Mouse (Mus musculus): ENCODE data around the gene Pigq. TPM values are rescaled to one million over a fixed set of nuclear protein-coding genes. Genes with fewer than 3 reads are reported as not detected.

The Pigq gene
- total RNA-seq, 2 experiments from 2014 or later: 106 to 120 TPM

Other genes starting within 250 kb of the Pigq start
- gene Gng13, start 227.8 kb downstream of the Pigq start, total RNA-seq (2021): 100 to 1,000 TPM; 154 to 195 TPM
- gene Chtf18, start 217.5 kb downstream of the Pigq start, total RNA-seq (2021): 1 to 10 TPM; 2.9 to 3.7 TPM
- gene Rpusd1, start 217.3 kb downstream of the Pigq start, total RNA-seq (2021): 10 to 100 TPM; 49.5 to 58.9 TPM
- under 1 TPM; 0.35 to 0.39 TPM for gene Mslnl, start 208.9 kb downstream of the Pigq start, total RNA-seq (2021)
- 1 to 10 TPM; 1.5 to 4.7 TPM for gene Msln, start 190.6 kb downstream of the Pigq start, total RNA-seq (2021)
- 10 to 100 TPM; 29.5 to 42.9 TPM for gene Narfl, start 171.2 kb downstream of the Pigq start, total RNA-seq (2021)
- gene Haghl, start 159.3 kb downstream of the Pigq start, total RNA-seq (2021): 100 to 1,000 TPM; 114 to 117 TPM
- gene Ccdc78, start 158.4 kb downstream of the Pigq start, total RNA-seq (2021): not detected
- gene Fam173a, start 152.0 kb downstream of the Pigq start, total RNA-seq (2021): 10 to 100 TPM; 81.2 to 81.7 TPM
- under 1 TPM in 1 of 2 experiments, not detected in 1; 0.52 TPM for gene AC134908.4, start 149.3 kb downstream of the Pigq start, total RNA-seq (2021)
- gene Metrn, start 147.8 kb downstream of the Pigq start, total RNA-seq (2021): 10 to 100 TPM; 80.7 to 96.2 TPM
- gene Fbxl16, start 135.9 kb downstream of the Pigq start, total RNA-seq (2021): 100 to 1,000 TPM; 668 to 710 TPM
- 10 to 100 TPM; 23.9 to 26.5 TPM for gene Wdr24, start 121.3 kb downstream of the Pigq start, total RNA-seq (2021)
- 10 to 100 TPM; 54.1 to 58.7 TPM for gene Jmjd8, start 116.1 kb downstream of the Pigq start, total RNA-seq (2021)
- 100 to 1,000 TPM; 171 to 188 TPM for gene Stub1, start 111.5 kb downstream of the Pigq start, total RNA-seq (2021)
- gene Rhbdl1, start 107.6 kb downstream of the Pigq start, total RNA-seq (2021): 10 to 100 TPM; 47.5 to 54.0 TPM
- gene Gm20683, start 103.2 kb downstream of the Pigq start, total RNA-seq (2021): 10 to 100 TPM; 22.0 to 24.9 TPM
- 10 to 100 TPM; 73.7 to 86.7 TPM for gene Rhot2, start 100.1 kb downstream of the Pigq start, total RNA-seq (2021)
- gene Wdr90, start 83.4 kb downstream of the Pigq start, total RNA-seq (2021): 10 to 100 TPM; 21.2 to 36.6 TPM
- 10 to 100 TPM; 23.5 to 29.8 TPM for gene Mcrip2, start 76.2 kb downstream of the Pigq start, total RNA-seq (2021)
- 10 to 100 TPM; 33.3 to 36.4 TPM for gene Mettl26, start 69.9 kb downstream of the Pigq start, total RNA-seq (2021)
- gene Wfikkn1, start 64.1 kb downstream of the Pigq start, total RNA-seq (2021): 1 to 10 TPM; 1.4 to 1.5 TPM
- gene Rab40c, start 25.2 kb downstream of the Pigq start, total RNA-seq (2021): 10 to 100 TPM; 46.1 to 58.0 TPM
- under 1 TPM in 1 of 2 experiments, not detected in 1; 0.30 TPM for gene Nhlrc4, start within 50 bp of the Pigq start, total RNA-seq (2021)
- gene A930017K11Rik, start 7.6 kb upstream of the Pigq start, total RNA-seq (2021): under 1 TPM; 0.41 to 0.59 TPM
- gene Capn15, start 40.9 kb upstream of the Pigq start, total RNA-seq (2021): 10 to 100 TPM; 40.8 to 58.4 TPM
- gene Rab11fip3, start 124.6 kb upstream of the Pigq start, total RNA-seq (2021): 100 to 1,000 TPM in 1 of 2 experiments, 10 to 100 TPM in 1; 98.8 to 117 TPM
- 10 to 100 TPM; 27.3 to 32.1 TPM for gene Decr2, start 145.4 kb upstream of the Pigq start, total RNA-seq (2021)
- 1 to 10 TPM; 3.5 to 4.4 TPM for gene Nme4, start 150.7 kb upstream of the Pigq start, total RNA-seq (2021)
- gene Tmem8, start 168.4 kb upstream of the Pigq start, total RNA-seq (2021): 10 to 100 TPM; 13.9 to 14.0 TPM
- 10 to 100 TPM; 60.5 to 70.3 TPM for gene Mrpl28, start 178.6 kb upstream of the Pigq start, total RNA-seq (2021)
- gene Axin1, start 193.8 kb upstream of the Pigq start, total RNA-seq (2021): 10 to 100 TPM; 22.5 to 25.1 TPM